Comparison of ENCODE assay signal across 16 mouse cellular contexts in the genomic region with DNA sequence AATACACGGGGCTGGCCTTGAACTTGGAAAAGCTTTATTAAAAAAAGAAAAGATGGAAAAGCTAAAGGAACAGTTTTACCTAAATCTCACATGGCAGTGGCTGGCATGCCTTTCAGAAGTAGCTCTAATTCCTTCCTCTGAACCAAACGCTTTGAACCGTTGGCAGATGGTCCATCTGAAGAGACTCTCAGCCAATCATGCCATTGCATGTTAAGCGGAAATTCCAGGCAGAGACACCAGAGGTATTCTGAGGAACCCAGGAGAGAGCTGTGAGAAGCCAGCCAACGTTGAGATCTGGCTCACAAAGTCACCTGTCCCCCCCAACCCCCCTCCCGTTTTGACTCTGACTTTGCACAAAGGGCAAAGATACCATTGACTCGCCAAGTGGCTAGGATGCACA.
"Had no signal": no experiment of that assay in that cellular context is flagged by ENCODE, and none has a peak within 500 bp of the region (broad histone marks: within the 10 kb centered on the region; RNA-seq: fewer than 3 reads in every experiment).

No protein-coding gene starts in this region.

- ATAC-seq: liver, postnatal 0 days; midbrain, embryonic 16.5 days had no signal

- H3K9me3 ChIP-seq: limb, embryonic 15.5 days; liver, embryonic 13.5 days; lung, embryonic 15.5 days; megakaryocyte, embryonic 14.5 days; neural tube, embryonic 13.5 days had no signal

- H3K4me2 ChIP-seq: limb, embryonic 15.5 days; liver, embryonic 13.5 days; lung, embryonic 15.5 days; midbrain, embryonic 11.5 days; neural tube, embryonic 13.5 days had no signal

- H3K36me3 ChIP-seq: limb, embryonic 15.5 days; lung, embryonic 15.5 days; neural tube, embryonic 13.5 days had no signal

- DNase-seq: kidney, postnatal 36 days; layer of hippocampus, adult 9-11 months; layer of hippocampus, postnatal 36 days; liver, embryonic 13.5 days; liver, postnatal 0 days; lung, postnatal 14 days; right cerebral cortex, adult 18-20 months; right cerebral cortex, postnatal 25 days had no signal

- H3K27me3 ChIP-seq: limb, embryonic 15.5 days; liver, embryonic 13.5 days; lung, embryonic 15.5 days; megakaryocyte, embryonic 14.5 days; neural tube, embryonic 13.5 days had no signal

- H3K9ac ChIP-seq: limb, embryonic 15.5 days; liver, embryonic 13.5 days; liver, postnatal 0 days; lung, embryonic 15.5 days; neural tube, embryonic 13.5 days had no signal

- H3K27ac ChIP-seq: kidney, postnatal 0 days; limb, embryonic 15.5 days; liver, embryonic 13.5 days; lung, embryonic 15.5 days; macrophage; neural tube, embryonic 13.5 days had no signal

- H3K4me3 ChIP-seq: limb, embryonic 15.5 days; liver, embryonic 13.5 days; lung, embryonic 15.5 days; megakaryocyte, embryonic 14.5 days; neural tube, embryonic 13.5 days had no signal
